Mouse (Mus musculus): Measurements from ENCODE around the gene Gpatch8. TPM values are rescaled to one million over a fixed set of nuclear protein-coding genes. Genes with fewer than 3 reads are reported as not detected.

Gpatch8 gene
- 7.9 and 8.9 TPM in 2 replicates for polyA plus RNA-seq (2012; rRNA removed)

GRCm38 (mm10) chr11:102556031-102556715 lies at the start of gene Gpatch8:
TSS of gene Gpatch8 (minus strand) at chr11:102556392.

DNA sequence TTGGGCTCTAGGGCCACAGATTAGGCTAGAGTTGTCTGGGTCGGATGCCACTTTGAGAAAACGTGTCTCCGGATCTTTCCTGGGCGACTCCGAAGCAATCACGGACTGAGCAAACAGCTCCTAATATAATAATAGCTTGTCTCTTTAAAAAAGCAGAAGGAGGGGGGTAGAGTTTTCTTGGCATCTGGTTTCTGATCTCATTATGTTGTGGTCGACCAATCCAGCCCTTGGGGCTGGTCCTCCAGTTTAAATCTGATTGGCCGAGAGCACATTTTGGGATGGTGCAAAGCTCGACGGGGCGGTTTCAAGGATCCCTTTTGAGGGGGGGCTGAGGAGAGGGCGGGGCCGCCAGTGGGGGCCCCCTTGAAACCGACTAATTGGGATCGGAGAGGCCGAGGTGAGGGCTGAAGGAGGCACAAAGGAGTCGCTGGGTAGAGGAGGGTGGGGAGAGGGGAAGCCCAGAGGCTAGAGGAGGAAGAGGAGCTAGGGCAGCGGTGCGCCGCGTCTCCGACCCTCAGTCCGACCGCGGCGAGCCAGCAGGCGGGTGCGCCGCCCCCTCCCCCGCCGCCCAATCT lies 47.9 kb upstream of the Gpatch8 start, which contains the start of gene Fzd2:
Gene Fzd2, plus strand, starts transcription at position 387 of the 575 bp plus-strand sequence.

DNA sequence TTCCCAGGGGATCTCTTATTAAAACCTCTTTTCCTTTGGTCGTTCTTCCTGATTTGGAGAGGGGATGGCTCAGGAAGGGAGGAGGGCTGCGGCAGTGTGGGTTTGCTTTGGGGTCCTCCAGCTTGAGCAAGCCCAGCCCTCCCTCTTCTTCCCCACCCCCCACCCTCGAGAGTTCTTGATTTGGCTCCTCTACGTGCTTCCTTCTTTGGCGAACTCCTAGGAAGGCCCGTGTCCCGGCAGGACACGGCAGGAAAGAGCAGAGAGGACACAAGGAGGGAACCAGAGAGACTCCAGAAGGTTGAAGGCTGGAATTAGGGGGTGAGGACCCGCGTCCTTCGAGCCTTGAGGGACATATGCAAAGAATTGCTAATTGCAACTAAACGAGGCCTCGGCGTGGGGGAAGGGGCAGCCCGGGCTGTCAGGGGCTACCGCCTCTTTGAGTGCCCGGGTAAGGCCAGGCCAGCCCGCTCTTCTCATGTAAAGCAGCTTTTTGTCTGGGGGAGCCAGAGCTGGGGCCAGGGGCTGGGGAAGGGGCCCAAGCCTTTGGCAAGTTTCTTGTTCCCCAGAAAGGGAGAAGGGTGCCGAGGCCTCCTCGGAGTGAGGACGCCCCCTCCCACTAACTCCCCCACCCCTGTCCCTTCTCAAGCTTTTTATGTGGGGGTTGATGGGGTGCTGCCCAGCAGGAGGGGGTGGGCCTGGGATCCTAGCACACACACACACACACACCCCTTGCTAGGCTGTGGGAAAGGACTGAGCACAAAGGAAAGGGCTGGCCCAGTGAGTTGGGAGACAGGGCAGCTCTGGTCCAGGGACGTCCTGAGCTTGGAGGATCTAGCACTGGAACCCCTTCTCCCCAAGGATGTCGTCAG lies 23.2 kb upstream of the Gpatch8 start, which contains the start of gene Gm11627:
Gene Gm11627, minus strand, starts transcription at position 297 of the 869 bp plus-strand sequence.

GRCm38 (mm10) chr11:102469648-102470357 lies 86.4 kb downstream of the Gpatch8 start, which contains the start of gene Itga2b:
TSS of gene Itga2b (minus strand) at chr11:102470122.

GRCm38 (mm10) chr11:102447497-102447896 lies 108.7 kb downstream of the Gpatch8 start, which contains the start of gene Fam171a2:
TSS of gene Fam171a2 (minus strand) at chr11:102447682.

DNA sequence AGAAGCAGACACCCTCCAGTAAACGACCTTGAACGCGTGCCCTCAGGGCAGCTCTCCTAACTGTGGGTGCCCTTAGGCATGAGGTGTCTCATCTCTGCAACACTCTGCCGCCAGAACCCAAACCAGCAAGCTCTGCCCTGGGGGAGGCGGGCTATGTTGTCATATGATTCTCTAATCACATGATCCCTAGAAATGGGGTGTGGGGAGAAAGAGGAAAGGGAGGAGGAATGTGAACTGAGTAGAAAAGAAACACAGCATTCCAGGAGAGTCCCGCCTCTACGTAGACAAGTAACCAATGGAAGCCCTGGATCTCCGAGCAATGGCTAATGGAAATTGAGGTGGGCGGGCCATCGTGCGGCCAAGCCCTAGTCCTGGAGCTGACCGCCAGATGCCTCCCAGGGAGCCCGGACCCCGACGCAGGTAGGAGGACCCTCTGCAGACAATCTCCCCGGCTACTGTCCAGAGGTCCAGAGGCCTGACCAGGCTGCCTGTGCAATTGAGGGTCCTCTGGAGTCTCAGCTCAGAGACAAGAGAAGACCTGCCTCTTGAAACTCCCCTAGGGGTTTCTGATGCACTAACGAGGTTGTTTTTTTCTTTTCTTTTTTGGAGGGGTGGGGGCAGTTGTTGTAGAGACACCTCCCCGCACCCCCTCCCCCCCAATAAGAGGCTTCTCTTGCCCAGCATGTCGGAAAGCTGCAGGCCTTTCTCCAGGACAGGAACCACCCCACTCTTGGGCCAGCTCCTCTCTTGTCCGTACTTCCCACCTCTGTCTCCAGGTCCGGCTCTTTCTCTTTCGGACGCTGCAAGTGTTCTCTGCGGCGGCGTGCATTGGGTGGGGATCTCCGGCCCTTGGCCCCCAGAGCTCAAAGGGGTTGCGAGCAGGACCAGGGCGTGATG lies 125.8 kb downstream of the Gpatch8 start, which contains the start of gene Grn:
Gene Grn, plus strand, starts transcription at position 195 of the 897 bp plus-strand sequence.

Other genes with a start within 250 kb of the Gpatch8 start
- gene Ubtf, start 236.7 kb downstream of the Gpatch8 start, polyA plus RNA-seq (2012; rRNA removed): 37.1 and 39.9 TPM in 2 replicates
- 475 and 571 TPM in 2 replicates for gene Slc4a1, start 190.2 kb downstream of the Gpatch8 start, polyA plus RNA-seq (2012; rRNA removed)
- gene Rundc3a, start 163.0 kb downstream of the Gpatch8 start, polyA plus RNA-seq (2012; rRNA removed): 0.87 and 1.2 TPM in 2 replicates
- gene Slc25a39, start 148.4 kb downstream of the Gpatch8 start, polyA plus RNA-seq (2012; rRNA removed): 139 and 165 TPM in 2 replicates
- 23.0 and 31.6 TPM in 2 replicates for gene Grn, start 126.1 kb downstream of the Gpatch8 start, polyA plus RNA-seq (2012; rRNA removed)
- gene Fam171a2, start 108.7 kb downstream of the Gpatch8 start, polyA plus RNA-seq (2012; rRNA removed): 1.1 and 1.5 TPM in 2 replicates
- 35.8 and 37.7 TPM in 2 replicates for gene Itga2b, start 86.3 kb downstream of the Gpatch8 start, polyA plus RNA-seq (2012; rRNA removed)
- 0.07 and 0.09 TPM in 2 replicates for gene Gm11627, start 23.1 kb upstream of the Gpatch8 start, polyA plus RNA-seq (2012; rRNA removed)
- gene Fzd2, start 48.0 kb upstream of the Gpatch8 start, polyA plus RNA-seq (2012; rRNA removed): 0.62 and 1.5 TPM in 2 replicates
- gene Meioc, start 107.3 kb upstream of the Gpatch8 start, polyA plus RNA-seq (2012; rRNA removed): 0.02 and 0.03 TPM in 2 replicates
- 8.0 and 8.1 TPM in 2 replicates for gene Ccdc43, start 141.4 kb upstream of the Gpatch8 start, polyA plus RNA-seq (2012; rRNA removed)
- gene Adam11, start 205.0 kb upstream of the Gpatch8 start, polyA plus RNA-seq (2012; rRNA removed): 0.25 TPM in 2 replicates